Mouse (Mus musculus) midbrain, embryonic 14.5 days (tissue): Measurements from ENCODE around the gene Hcn2. TPM values are rescaled to one million over a fixed set of nuclear protein-coding genes. Genes with fewer than 3 reads are reported as not detected.

Experiments used
- ATAC-seq: fragments of 200-750 bp; cut with Nextera tagmentation; 2 replicates; pipeline ENCODE4 v1.8.0; 2017; ENCODE audit warnings: moderate number of reproducible peaks, moderate library complexity; ENCODE audit not compliant: low FRiP score, low TSS enrichment
- DNase-seq: peaks from one replicate; pipeline ENCODE4 v3.0.0-alpha.2; 2015
- H3K27ac ChIP-seq: fragments of 300-500 bp; sonication (generic); replicated peaks from 2 replicates; pipeline ENCODE4 v1.5.1; 2014; ENCODE audit warnings: mild to moderate bottlenecking, low read depth, low read length, moderate library complexity
- H3K27me3 ChIP-seq: fragments of 300-500 bp; sonication (generic); 2 replicates; pipeline ENCODE4 v1.6.1; 2014; ENCODE audit warnings: low read length, control low read depth, mixed read lengths; ENCODE audit not compliant: control insufficient read depth, insufficient read depth
- H3K36me3 ChIP-seq: fragments of 300-500 bp; sonication (generic); 2 replicates; pipeline ENCODE4 v1.6.1; 2014; ENCODE audit warnings: low read length, control low read depth; ENCODE audit not compliant: control insufficient read depth, insufficient read depth
- H3K4me1 ChIP-seq: fragments of 300-500 bp; sonication (generic); 2 replicates; pipeline ENCODE4 v1.6.1; 2014; ENCODE audit warnings: mild to moderate bottlenecking, antibody characterized with exemption, low read length, control low read depth; ENCODE audit not compliant: control insufficient read depth, insufficient read depth
- H3K4me2 ChIP-seq: fragments of 300-500 bp; sonication (generic); 2 replicates; pipeline ENCODE4 v1.6.1; 2014; ENCODE audit warnings: mild to moderate bottlenecking, low read length, moderate library complexity
- H3K4me3 ChIP-seq: fragments of 300-500 bp; sonication (generic); replicated peaks from 2 replicates; pipeline ENCODE4 v1.5.1; 2014; ENCODE audit warnings: low read depth, low read length
- H3K9ac ChIP-seq: fragments of 300-500 bp; sonication (generic); replicated peaks from 2 replicates; pipeline ENCODE4 v1.6.1; 2014; ENCODE audit warnings: mild to moderate bottlenecking, low read length, moderate library complexity
- H3K9me3 ChIP-seq: fragments of 300-500 bp; sonication (generic); 2 replicates; pipeline ENCODE4 v1.6.1; 2016; ENCODE audit warnings: low read length, control low read depth, mixed read lengths; ENCODE audit not compliant: control insufficient read depth
- whole genome bisulfite sequencing: fragments of 180-500 bp; shearing (Covaris S2); extraction: QIAGEN DNeasy Blood & Tissue Kit; methylation state at CpG from one replicate; pipeline ENCODE4 v1.1.7; 2014; 5-methylcytosine and 5-hydroxymethylcytosine counted together
- polyA plus RNA-seq: library from polyadenylated mRNA; unstranded; fragments of >200 nt; fragmentation: Nextera tagmentation; extraction: Ambion mirVana; gene quantifications from 2 replicates; pipeline ENCODE4 v1.2.1, GENCODE M21; 2014

The Hcn2 gene
- polyA plus RNA-seq, 1 experiment from 2014 or later = 0.89 TPM

- H3K27me3 ChIP-seq = peaks cover 17% of the 10 kb centered on the region
- H3K4me3 ChIP-seq = no peak overlapping the region
- DNase-seq (no peak), ATAC-seq (no peak)
- no peak overlapping the region for H3K4me2 ChIP-seq
- no peak overlapping the region for H3K9ac ChIP-seq
- no peak overlapping the region for H3K27ac ChIP-seq
- no peaks in the 10 kb centered on the region for H3K9me3 ChIP-seq
- 48% methylated on average over 6 of the region's 6 CpGs for WGBS
- no peaks in the 10 kb centered on the region for H3K36me3 ChIP-seq
- 0 out of 2 replicates have a peak, but pooled peaks cover under 1% of the 10 kb centered on the region for H3K4me1 ChIP-seq
Measured at GRCm38 (mm10) chr10:79723047-79723446, 6.6 kb downstream of the Hcn2 start.

- Histone ChIP-seq H3K4me3 (no peak overlapping the region), H3K4me1 (no peaks in the 10 kb centered on the region), H3K27ac (no peak overlapping the region), H3K9me3 (no peaks in the 10 kb centered on the region), H3K27me3 (peaks cover 11% of the 10 kb centered on the region; the same call in 1 of the 2 replicates), H3K9ac (no peak overlapping the region), H3K4me2 (no peak overlapping the region), H3K36me3 (no peaks in the 10 kb centered on the region)
- no peak for ATAC-seq
- 91% methylated on average over 7 of the region's 7 CpGs for WGBS
- no peak for DNase-seq
Measured at GRCm38 (mm10) chr10:79723692-79724091, 7.3 kb downstream of the Hcn2 start.

GRCm38 (mm10) chr10:79726090-79726489 is 9.7 kb downstream of the Hcn2 start:
- Histone ChIP-seq H3K27me3 (no peaks in the 10 kb centered on the region), H3K36me3 (no peaks in the 10 kb centered on the region), H3K9ac (no peak overlapping the region), H3K4me2 (no peak overlapping the region), H3K9me3 (no peaks in the 10 kb centered on the region), H3K4me1 (no peaks in the 10 kb centered on the region), H3K4me3 (no peak overlapping the region), H3K27ac (no peak overlapping the region)
- DNase-seq = no peak
- no peak for ATAC-seq
- 25% methylated on average over 11 of the region's 11 CpGs for WGBS

GRCm38 (mm10) chr10:79728323-79729249 is 12.2 kb downstream of the Hcn2 start:
- no peaks in the 10 kb centered on the region for H3K9me3 ChIP-seq
- no peak overlapping the region for H3K4me3 ChIP-seq
- H3K9ac ChIP-seq = no peak overlapping the region
- H3K4me2 ChIP-seq = no peak overlapping the region
- no peaks in the 10 kb centered on the region; the same call in 1 of the 2 replicates for H3K36me3 ChIP-seq
- 75% methylated on average over 28 of the region's 28 CpGs for WGBS
- H3K27ac ChIP-seq = no peak overlapping the region
- no peaks in the 10 kb centered on the region for H3K27me3 ChIP-seq
- DNase-seq (no peak), ATAC-seq (no peak)
- no peaks in the 10 kb centered on the region for H3K4me1 ChIP-seq

- no peak overlapping the region for H3K9ac ChIP-seq
- no peaks in the 10 kb centered on the region for H3K9me3 ChIP-seq
- H3K27me3 ChIP-seq = no peaks in the 10 kb centered on the region
- H3K36me3 ChIP-seq = peaks cover 7% of the 10 kb centered on the region
- H3K4me3 ChIP-seq = no peak overlapping the region
- WGBS = 87% methylated on average over 13 of the region's 13 CpGs
- H3K4me1 ChIP-seq = no peaks in the 10 kb centered on the region
- DNase-seq = no peak
- H3K27ac ChIP-seq = no peak overlapping the region
- ATAC-seq = no peak
- H3K4me2 ChIP-seq = no peak overlapping the region
Measured at GRCm38 (mm10) chr10:79729357-79729965, 13.0 kb downstream of the Hcn2 start.

GRCm38 (mm10) chr10:79732500-79732899 is 16.1 kb downstream of the Hcn2 start:
- Histone ChIP-seq H3K9ac (no peak overlapping the region), H3K27ac (no peak overlapping the region), H3K4me1 (no peaks in the 10 kb centered on the region), H3K4me3 (no peak overlapping the region), H3K9me3 (peaks cover 3% of the 10 kb centered on the region; the same call in 1 of the 2 replicates), H3K27me3 (no peaks in the 10 kb centered on the region), H3K36me3 (peaks cover 38% of the 10 kb centered on the region), H3K4me2 (no peak overlapping the region)
- DNase-seq = no peak
- ATAC-seq = no peak
- WGBS = 100% methylated on average over 1 of the region's 1 CpGs

GRCm38 (mm10) chr10:79733847-79734246 is 17.4 kb downstream of the Hcn2 start:
- peaks cover 51% of the 10 kb centered on the region for H3K36me3 ChIP-seq
- ATAC-seq = no peak
- 96% methylated on average over 15 of the region's 15 CpGs for WGBS
- H3K9ac ChIP-seq = no peak overlapping the region
- H3K4me2 ChIP-seq = no peak overlapping the region
- H3K4me1 ChIP-seq = no peaks in the 10 kb centered on the region
- peaks cover 13% of the 10 kb centered on the region for H3K9me3 ChIP-seq
- no peak overlapping the region for H3K4me3 ChIP-seq
- no peaks in the 10 kb centered on the region for H3K27me3 ChIP-seq
- no peak overlapping the region for H3K27ac ChIP-seq
- DNase-seq = no peak

GRCm38 (mm10) chr10:79735361-79735760 is 18.9 kb downstream of the Hcn2 start:
- Histone ChIP-seq H3K9ac (no peak overlapping the region), H3K27me3 (no peaks in the 10 kb centered on the region), H3K9me3 (peaks cover 29% of the 10 kb centered on the region), H3K36me3 (peaks cover 66% of the 10 kb centered on the region), H3K27ac (no peak overlapping the region), H3K4me2 (no peak overlapping the region), H3K4me3 (no peak overlapping the region), H3K4me1 (no peaks in the 10 kb centered on the region)
- ATAC-seq (no peak), DNase-seq (no peak)
- WGBS = 34% methylated on average over 52 of the region's 52 CpGs
